Mouse (Mus musculus): ENCODE results near the gene Atrnl1.

GRCm38 (mm10) chr19:58118864-58119263 lies 508.0 kb downstream of the Atrnl1 start:
- TF ChIP-seq CTCF (IDR thresholded peaks at IDR 0.05; ENCODE audit: extremely low read depth, insufficient read depth, low read length) = no peak
- no peak for TF ChIP-seq POLR2A (IDR thresholded peaks at IDR 0.05; ENCODE audit: extremely low read depth, insufficient read depth, low read length)
